Mouse (Mus musculus) MEL (cell line): ENCODE results near the gene Trmt5. TPM values are rescaled to one million over a fixed set of nuclear protein-coding genes. Genes with fewer than 3 reads are reported as not detected.

Experiments
- DNase-seq: peaks from one replicate; pipeline ENCODE4 v3.0.0; 2011; ENCODE audit warnings: low read depth, low spot score
- H3K27ac ChIP-seq: 2 replicates; pipeline ENCODE4 v1.5.1; 2012; ENCODE audit warnings: low read depth, mild to moderate bottlenecking, control low read depth, low read length, moderate library complexity; ENCODE audit not compliant: control insufficient read depth
- H3K27me3 ChIP-seq, 2 experiments: fragments of 150-350 bp in 1 of 2; sonication (generic) in 1 of 2; 2 replicates each; pipeline ENCODE4 v1.6.1; 2012; ENCODE audit warnings: low read length in 2 of 2, mild to moderate bottlenecking in 2 of 2, improper control_type of control experiment in 1 of 2, moderate library complexity in 1 of 2; ENCODE audit not compliant: insufficient read depth in 2 of 2, control insufficient read depth in 1 of 2
- H3K36me3 ChIP-seq, 2 experiments: 2 replicates each; pipeline ENCODE4 v1.6.1; 2012 to 2014; ENCODE audit warnings: low read length in 2 of 2, improper control_type of control experiment in 1 of 2, inconsistent platforms in 1 of 2, mild to moderate bottlenecking in 1 of 2; ENCODE audit not compliant: insufficient read depth in 2 of 2, control insufficient read depth in 1 of 2
- H3K4me1 ChIP-seq, 2 experiments: fragments of 150-350 bp in 1 of 2; sonication (generic) in 1 of 2; 2 replicates each; pipeline ENCODE4 v1.6.1; 2012; ENCODE audit warnings: low read length in 2 of 2, improper control_type of control experiment in 1 of 2, mild to moderate bottlenecking in 1 of 2; ENCODE audit not compliant: insufficient read depth in 2 of 2, control insufficient read depth in 1 of 2
- H3K4me3 ChIP-seq, 2 experiments: fragments of 150-350 bp in 1 of 2; sonication (generic) in 1 of 2; 2 replicates each; pipeline ENCODE4 v1.5.1; 2012; ENCODE audit warnings: low read depth in 2 of 2, low read length in 2 of 2, mild to moderate bottlenecking in 2 of 2, moderate library complexity in 2 of 2, control low read depth in 1 of 2, improper control_type of control experiment in 1 of 2; ENCODE audit not compliant: control insufficient read depth in 1 of 2, insufficient read depth in 1 of 2
- H3K79me2 ChIP-seq: 2 replicates; pipeline ENCODE4 v1.6.1; 2012; ENCODE audit warnings: mild to moderate bottlenecking, low read length, moderate library complexity; ENCODE audit not compliant: control insufficient read depth, poor library complexity, insufficient read depth
- H3K9ac ChIP-seq: 2 replicates; pipeline ENCODE4 v1.6.1; 2012; ENCODE audit warnings: low read depth, mild to moderate bottlenecking, control low read depth, low read length, moderate library complexity; ENCODE audit not compliant: control insufficient read depth, poor library complexity, severe bottlenecking
- H3K9me3 ChIP-seq: fragments of 150-350 bp; sonication (generic); replicated peaks from 2 replicates; pipeline ENCODE4 v1.6.1; 2012; ENCODE audit warnings: mild to moderate bottlenecking, low read length, improper control_type of control experiment, moderate library complexity; ENCODE audit not compliant: insufficient read depth
- BHLHE40 ChIP-seq: IDR thresholded peaks from 2 replicates; pipeline ENCODE4 v1.6.1; 2012; ENCODE audit warnings: low read depth, mild to moderate bottlenecking, inconsistent platforms, low read length, improper control_type of control experiment, borderline replicate concordance
- E2F4 ChIP-seq: IDR thresholded peaks from 2 replicates; pipeline ENCODE4 v1.6.1; 2011; ENCODE audit warnings: low read depth, low read length, improper control_type of control experiment, borderline replicate concordance
- GABPA ChIP-seq: IDR thresholded peaks from 2 replicates; pipeline ENCODE4 v1.6.1; 2012; ENCODE audit warnings: low read depth, mild to moderate bottlenecking, inconsistent platforms, low read length, improper control_type of control experiment, moderate library complexity
- GATA1 ChIP-seq: IDR thresholded peaks from 2 replicates; pipeline ENCODE4 v1.6.1; 2011; ENCODE audit warnings: low read depth, low read length, improper control_type of control experiment
- HCFC1 ChIP-seq: IDR thresholded peaks from 2 replicates; pipeline ENCODE4 v1.6.1; 2012; ENCODE audit warnings: low read depth, mild to moderate bottlenecking, inconsistent platforms, low read length, improper control_type of control experiment, moderate library complexity
- MAFK ChIP-seq: IDR thresholded peaks from 2 replicates; pipeline ENCODE4 v1.6.1; 2011; ENCODE audit warnings: low read depth, mild to moderate bottlenecking, low read length, improper control_type of control experiment, borderline replicate concordance
- MEF2A ChIP-seq: IDR thresholded peaks from 2 replicates; pipeline ENCODE4 v1.6.1; 2014; ENCODE audit warnings: low read depth, mild to moderate bottlenecking, inconsistent platforms, low read length, improper control_type of control experiment; ENCODE audit not compliant: poor library complexity, insufficient replicate concordance, severe bottlenecking; ENCODE audit errors: extremely low read depth
- MYC ChIP-seq: IDR thresholded peaks from 2 replicates; pipeline ENCODE4 v1.6.1; 2011; ENCODE audit warnings: low read depth, mild to moderate bottlenecking, low read length, improper control_type of control experiment, moderate library complexity
- POLR2A ChIP-seq, 2 experiments: IDR thresholded peaks; 2 replicates each; pipeline ENCODE4 v1.6.1; 2011 to 2012; ENCODE audit warnings: low read length in 2 of 2, mild to moderate bottlenecking in 2 of 2, control low read depth in 1 of 2, improper control_type of control experiment in 1 of 2, low read depth in 1 of 2, moderate library complexity in 1 of 2; ENCODE audit not compliant: control insufficient read depth in 1 of 2, insufficient read depth in 1 of 2, poor library complexity in 1 of 2
- POLR2AphosphoS5 ChIP-seq: IDR thresholded peaks from 2 replicates; pipeline ENCODE4 v1.6.1; 2012; ENCODE audit warnings: low read depth, borderline replicate concordance, mild to moderate bottlenecking, inconsistent platforms, low read length, moderate library complexity, mixed read lengths
- RCOR1 ChIP-seq: IDR thresholded peaks from 2 replicates; pipeline ENCODE4 v1.6.1; 2012; ENCODE audit warnings: low read depth, mild to moderate bottlenecking, inconsistent platforms, low read length, improper control_type of control experiment
- SIN3A ChIP-seq: IDR thresholded peaks from 2 replicates; pipeline ENCODE4 v1.6.1; 2012; ENCODE audit warnings: low read length, improper control_type of control experiment, inconsistent platforms
- USF1 ChIP-seq: IDR thresholded peaks from 2 replicates; pipeline ENCODE4 v1.6.1; 2014; ENCODE audit warnings: low read depth, mild to moderate bottlenecking, inconsistent platforms, low read length, improper control_type of control experiment, moderate library complexity
- ZC3H11A ChIP-seq: IDR thresholded peaks from 2 replicates; pipeline ENCODE4 v1.6.1; 2012; ENCODE audit warnings: low read depth, mild to moderate bottlenecking, inconsistent platforms, low read length, improper control_type of control experiment
- ZMIZ1 ChIP-seq: IDR thresholded peaks from 2 replicates; pipeline ENCODE4 v1.6.1; 2012; ENCODE audit warnings: low read depth, mild to moderate bottlenecking, inconsistent platforms, low read length, improper control_type of control experiment, moderate library complexity
- ZNF384 ChIP-seq: IDR thresholded peaks from 2 replicates; pipeline ENCODE4 v1.6.1; 2012; ENCODE audit warnings: low read depth, mild to moderate bottlenecking, inconsistent platforms, low read length, improper control_type of control experiment
- polyA plus RNA-seq, 2 experiments: library from polyadenylated mRNA; stranded (reverse) in 1 of 2; unstranded in 1 of 2; fragments of >175 nt in 1 of 2; fragments of >200 nt in 1 of 2; gene quantifications; 2 replicates each; pipeline versions ENCODE4 v1.2.1 to v1.2.4; 2012; ENCODE audit warnings: low replicate concordance in 2 of 2, low read depth in 1 of 2; ENCODE audit not compliant: insufficient read length in 2 of 2, insufficient read depth in 1 of 2, missing spikeins in 1 of 2
- total RNA-seq: library from RNA; depleted of rRNA; stranded (reverse); fragments of 300-350 nt; gene quantifications from 2 replicates; pipeline ENCODE4 v1.2.3, GENCODE M21; 2012

Trmt5 gene
- total and polyA plus RNA-seq, 3 experiments, result 24.0 to 28.1 TPM; not detected in 1

GRCm38 (mm10) chr12:73294884-73295283, 8.4 kb upstream of the Trmt5 start:
- Histone ChIP-seq H3K36me3 (peaks cover 0 to 4% of the 10 kb centered on the region in 2 experiments; a peak in 2 of 4 replicates), H3K27me3 (no peaks in the 10 kb centered on the region), H3K27ac (no peak overlapping the region), H3K9me3 (no peaks in the 10 kb centered on the region), H3K79me2 (no peaks in the 10 kb centered on the region), H3K4me3 (no peak overlapping the region), H3K9ac (no peak overlapping the region), H3K4me1 (peaks cover 0 to 3% of the 10 kb centered on the region in 2 experiments; a peak in 1 of 4 replicates)
- no peak for DNase-seq
- TF ChIP-seq E2F4 (no peak), HCFC1 (no peak), MAFK (no peak), MEF2A (no peak), SIN3A (no peak), POLR2AphosphoS5 (no peak), RCOR1 (no peak), POLR2A (IDR thresholded peaks at IDR 0.05; ENCODE audit: control insufficient read depth in 1 of 2, insufficient read depth in 1 of 2, low read depth in 1 of 2, low read length in 2 of 2, poor library complexity in 1 of 2) (no peak), GABPA (no peak), ZMIZ1 (no peak), ZNF384 (no peak), GATA1 (no peak), MYC (no peak), ZC3H11A (no peak), BHLHE40 (no peak)

GRCm38 (mm10) chr12:73288626-73289025, 2.1 kb upstream of the Trmt5 start:
- Histone ChIP-seq H3K27me3 (no peaks in the 10 kb centered on the region), H3K9ac (no peak overlapping the region), H3K4me1 (peaks cover 0 to 31% of the 10 kb centered on the region in 2 experiments; a peak in 3 of 4 replicates), H3K79me2 (peaks cover 12% of the 10 kb centered on the region), H3K36me3 (peaks cover 3 to 28% of the 10 kb centered on the region in 2 experiments), H3K27ac (no peak overlapping the region), H3K4me3 (no peak overlapping the region), H3K9me3 (no peaks in the 10 kb centered on the region)
- TF ChIP-seq GATA1 (0 out of 2 replicates have a peak, but pooled peaks have one; percentile 26), POLR2AphosphoS5 (no peak), ZNF384 (no peak), USF1 (peak; percentile 33; the same call in 1 of the 2 replicates)
- no peak for DNase-seq
